Mouse (Mus musculus) liver, postnatal 0 days (tissue): ENCODE measurements at regions not wholly inside any gene's neighbourhood (a gene's known extent, or its start where the extent isn't known, plus 50 kb on each side); places are given as distances from the start of the nearest gene placed in this dataset.

Experiments used
- ATAC-seq: fragments of 200-750 bp; cut with Nextera tagmentation; 2 replicates; pipeline ENCODE4 v1.8.0; 2017; ENCODE audit warnings: mild to moderate bottlenecking, moderate library complexity
- DNase-seq: peaks from one replicate; pipeline ENCODE4 v3.0.0-alpha.2; 2016
- H3K27ac ChIP-seq: fragments of 300-500 bp; sonication (generic); 2 replicates; pipeline ENCODE4 v1.5.1; 2014; ENCODE audit warnings: antibody characterized with exemption, moderate library complexity, mild to moderate bottlenecking, low read depth
- H3K27me3 ChIP-seq: fragments of 300-500 bp; sonication (generic); 2 replicates; pipeline ENCODE4 v1.6.1; 2014; ENCODE audit warnings: low read length, control low read depth, mixed read lengths; ENCODE audit not compliant: insufficient read depth
- H3K36me3 ChIP-seq: fragments of 300-500 bp; sonication (generic); replicated peaks from 2 replicates; pipeline ENCODE4 v1.6.1; 2014; ENCODE audit warnings: mild to moderate bottlenecking, control low read depth, low read length, moderate library complexity, mixed read lengths; ENCODE audit not compliant: insufficient read depth
- H3K4me1 ChIP-seq: fragments of 300-500 bp; sonication (generic); 2 replicates; pipeline ENCODE4 v1.6.1; 2014; ENCODE audit warnings: antibody characterized with exemption, mild to moderate bottlenecking, control low read depth; ENCODE audit not compliant: insufficient read depth
- H3K4me2 ChIP-seq: fragments of 300-500 bp; sonication (generic); 2 replicates; pipeline ENCODE4 v1.6.1; 2014; ENCODE audit warnings: low read depth, mild to moderate bottlenecking, low read length, moderate library complexity, mixed read lengths
- H3K4me3 ChIP-seq: fragments of 300-500 bp; sonication (generic); 2 replicates; pipeline ENCODE4 v1.5.1; 2014; ENCODE audit warnings: low read depth, low read length
- H3K9ac ChIP-seq: fragments of 300-500 bp; sonication (generic); replicated peaks from 2 replicates; pipeline ENCODE4 v1.6.1; 2014; ENCODE audit warnings: mild to moderate bottlenecking, moderate library complexity
- H3K9me3 ChIP-seq: fragments of 300-500 bp; sonication (generic); 2 replicates; pipeline ENCODE4 v1.6.1; 2016; ENCODE audit warnings: mild to moderate bottlenecking, control low read depth, low read length, mixed read lengths
- CTCF ChIP-seq: sonication (generic); IDR thresholded peaks from 2 replicates; pipeline ENCODE4 v1.5.1; 2016; ENCODE audit warnings: antibody characterized with exemption, low read depth
- EP300 ChIP-seq: IDR thresholded peaks from 2 replicates; pipeline ENCODE4 v1.6.1; 2016; ENCODE audit warnings: antibody characterized with exemption, low read depth, mild to moderate bottlenecking
- WGBS: fragments of 180-500 bp; shearing (Covaris S2); extraction: QIAGEN DNeasy Blood & Tissue Kit; methylation state at CpG from one replicate; pipeline ENCODE4 v1.1.7; 2014; ENCODE audit not compliant: insufficient replicate concordance; 5-methylcytosine and 5-hydroxymethylcytosine counted together

DNA sequence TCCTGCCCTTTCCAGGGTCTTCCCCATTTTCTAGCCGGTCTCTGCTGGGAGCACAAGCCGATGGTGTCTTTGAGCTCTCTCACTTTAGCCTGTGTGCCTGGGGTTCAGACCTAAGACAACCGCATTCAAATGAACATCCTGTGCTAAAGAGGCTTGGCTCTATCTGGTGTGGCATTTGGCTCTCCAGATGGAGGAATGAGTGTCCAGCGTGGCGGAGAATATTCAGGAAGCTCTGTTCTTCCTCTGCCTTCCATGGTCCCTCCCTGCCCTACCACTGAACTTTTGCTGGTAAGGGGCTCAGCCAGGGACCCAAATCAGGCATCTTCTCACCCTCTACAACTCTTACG is 68.7 kb upstream of the Nkd1 start:
- no peak overlapping the region for H3K4me3 ChIP-seq
- H3K27me3 ChIP-seq = peaks cover 63% of the 10 kb centered on the region
- no peak overlapping the region for H3K4me2 ChIP-seq
- H3K27ac ChIP-seq = no peak overlapping the region
- DNase-seq = no peak
- TF ChIP-seq CTCF = no peak
- TF ChIP-seq EP300 = no peak
- no peaks in the 10 kb centered on the region for H3K9me3 ChIP-seq
- peaks cover 6% of the 10 kb centered on the region; the same call in 1 of the 2 replicates for H3K4me1 ChIP-seq
- H3K9ac ChIP-seq = no peak overlapping the region
- 52% methylated on average over 6 of the region's 6 CpGs for WGBS
- ATAC-seq = no peak
- no peaks in the 10 kb centered on the region for H3K36me3 ChIP-seq

DNA sequence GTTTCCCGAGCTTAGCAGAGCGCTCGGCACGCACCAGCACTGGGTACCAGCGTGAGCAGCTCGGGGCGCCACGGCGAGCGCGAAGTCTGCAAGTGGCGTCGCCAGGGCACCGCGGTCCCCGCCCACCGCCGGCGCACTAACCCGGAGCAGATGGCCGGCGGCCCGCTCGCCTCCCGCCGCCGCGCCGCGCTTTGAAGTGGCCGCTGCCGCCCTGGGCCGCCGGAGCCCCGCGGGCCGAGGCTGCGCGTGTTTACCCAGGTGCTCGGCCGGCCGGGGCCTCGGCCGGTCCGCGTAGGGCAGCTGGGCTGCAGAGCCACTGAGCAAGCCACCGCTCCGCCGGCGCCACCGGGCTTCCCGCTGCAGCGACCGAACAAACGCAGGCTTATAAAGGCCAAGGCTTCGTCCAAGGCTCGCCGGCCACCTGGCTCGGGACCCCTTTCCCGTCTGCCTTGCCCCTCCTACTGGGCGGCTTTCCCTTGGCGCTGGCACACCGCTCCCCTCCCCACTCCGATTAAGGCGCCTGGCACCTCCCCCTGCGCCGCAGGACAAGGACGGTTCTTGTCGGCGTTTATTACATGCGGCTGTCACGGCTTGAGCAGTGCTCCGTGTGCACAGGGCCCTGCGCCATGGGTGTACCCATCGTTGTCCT is 67.0 kb upstream of the Nkd1 start:
- Histone ChIP-seq H3K4me3 (peak overlapping the region; percentile 45), H3K9ac (no peak overlapping the region), H3K27me3 (peaks cover 59% of the 10 kb centered on the region), H3K4me1 (peaks cover 6% of the 10 kb centered on the region; the same call in 1 of the 2 replicates), H3K36me3 (no peaks in the 10 kb centered on the region), H3K4me2 (peak overlapping the region; percentile 78), H3K27ac (no peak overlapping the region), H3K9me3 (no peaks in the 10 kb centered on the region)
- TF ChIP-seq CTCF = no peak
- TF ChIP-seq EP300 = no peak
- DNase-seq (peak; percentile 42), ATAC-seq (no peak)
- under 1% methylated on average over 60 of the region's 75 CpGs for WGBS

DNA sequence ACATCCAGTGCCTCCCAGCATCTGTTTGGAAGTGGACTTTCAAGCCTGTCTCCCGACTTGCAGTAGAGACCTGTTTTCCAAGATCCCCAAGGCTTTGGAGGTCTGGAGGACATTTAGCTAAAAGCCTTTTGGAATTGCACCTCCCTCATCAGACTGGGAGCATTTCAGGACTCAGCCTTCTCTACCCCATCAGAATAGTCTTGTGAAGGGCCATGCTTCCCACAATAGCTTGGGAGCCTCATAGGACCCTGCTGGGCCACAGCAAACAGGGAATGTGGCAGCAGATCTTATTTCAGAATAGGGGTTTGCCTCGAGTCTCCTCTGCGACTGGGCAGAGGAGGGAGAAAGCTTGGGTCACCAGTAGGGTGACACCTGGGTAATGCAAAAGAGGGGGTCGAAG is 66.2 kb upstream of the Nkd1 start:
- H3K4me3 ChIP-seq = no peak overlapping the region
- WGBS = 9% methylated on average over 4 of the region's 4 CpGs

DNA sequence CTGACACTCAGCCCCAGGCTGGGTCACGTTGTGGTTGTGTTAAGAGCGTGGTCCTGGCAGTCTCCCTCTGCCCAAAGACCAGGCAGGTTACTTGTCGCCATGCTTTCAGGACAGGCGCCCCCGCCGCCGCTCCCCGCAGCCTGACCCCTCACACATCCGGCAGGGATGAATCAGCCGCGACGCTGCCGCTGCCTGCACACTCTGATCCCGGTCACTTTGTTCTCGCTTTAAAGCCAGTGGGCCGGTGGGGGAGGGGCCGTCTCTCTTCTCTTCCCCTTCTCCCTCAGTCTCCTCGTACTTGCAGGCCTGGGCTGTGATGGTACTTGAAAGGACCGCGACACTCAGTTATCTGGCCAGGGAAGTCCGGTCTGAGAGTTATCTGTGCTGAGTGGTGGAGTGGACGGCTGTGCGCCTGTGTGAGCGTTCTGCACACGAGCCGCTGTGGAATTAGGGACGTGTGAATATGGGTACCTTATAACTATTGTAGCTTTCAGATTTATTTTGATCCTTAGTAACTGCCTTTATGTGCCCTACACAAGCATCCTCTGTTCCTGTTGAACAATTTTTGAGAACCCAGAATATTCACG is 65.6 kb upstream of the Nkd1 start:
- no peaks in the 10 kb centered on the region for H3K36me3 ChIP-seq
- ATAC-seq (no peak), DNase-seq (no peak)
- H3K27ac ChIP-seq = no peak overlapping the region
- H3K4me1 ChIP-seq = peaks cover 6% of the 10 kb centered on the region; the same call in 1 of the 2 replicates
- no peak overlapping the region for H3K4me3 ChIP-seq
- no peak overlapping the region for H3K4me2 ChIP-seq
- WGBS = 6% methylated on average over 28 of the region's 28 CpGs
- H3K27me3 ChIP-seq = peaks cover 56% of the 10 kb centered on the region
- H3K9ac ChIP-seq = no peak overlapping the region
- no peaks in the 10 kb centered on the region for H3K9me3 ChIP-seq
- TF ChIP-seq CTCF = no peak
- no peak for TF ChIP-seq EP300

More for the DNA sequence above, 66.2 kb upstream of the Nkd1 start:
- TF ChIP-seq EP300 (no peak), CTCF (no peak)
- H3K27me3 ChIP-seq = peaks cover 59% of the 10 kb centered on the region
- no peak overlapping the region for H3K27ac ChIP-seq
- no peaks in the 10 kb centered on the region for H3K9me3 ChIP-seq
- peaks cover 6% of the 10 kb centered on the region; the same call in 1 of the 2 replicates for H3K4me1 ChIP-seq
- H3K9ac ChIP-seq = no peak overlapping the region
- no peaks in the 10 kb centered on the region for H3K36me3 ChIP-seq
- DNase-seq (no peak), ATAC-seq (no peak)
- H3K4me2 ChIP-seq = peak overlapping the region; percentile 78; the same call in 1 of the 2 replicates

DNA sequence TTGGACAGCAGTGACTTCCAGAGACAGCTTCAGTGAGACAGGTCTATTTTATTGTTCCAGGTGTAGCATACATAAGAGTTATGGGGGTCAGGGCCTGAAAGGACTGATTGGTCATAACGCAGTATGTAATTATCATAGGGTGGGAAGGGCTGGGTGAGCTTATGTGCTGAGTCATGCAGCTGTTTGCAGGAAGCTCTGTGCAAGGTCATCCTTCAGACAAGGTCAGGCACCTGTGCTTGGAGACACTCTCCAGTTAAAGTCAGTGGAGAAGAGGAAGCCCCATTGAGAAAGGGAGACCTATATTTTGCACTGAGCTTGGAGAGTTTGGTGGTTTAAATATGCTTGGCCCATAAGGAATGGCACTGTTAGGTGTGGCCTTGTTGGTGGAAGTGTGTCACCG is 62.0 kb upstream of the Nkd1 start:
- no peak for ATAC-seq
- peaks cover 2% of the 10 kb centered on the region; the same call in 1 of the 2 replicates for H3K4me1 ChIP-seq
- no peaks in the 10 kb centered on the region for H3K36me3 ChIP-seq
- no peak overlapping the region for H3K4me2 ChIP-seq
- 87% methylated on average over 2 of the region's 2 CpGs for WGBS
- DNase-seq = no peak
- H3K27ac ChIP-seq = no peak overlapping the region
- H3K9me3 ChIP-seq = no peaks in the 10 kb centered on the region
- H3K27me3 ChIP-seq = peaks cover 21% of the 10 kb centered on the region
- no peak overlapping the region for H3K4me3 ChIP-seq
- TF ChIP-seq CTCF = no peak
- no peak for TF ChIP-seq EP300
- H3K9ac ChIP-seq = no peak overlapping the region

DNA sequence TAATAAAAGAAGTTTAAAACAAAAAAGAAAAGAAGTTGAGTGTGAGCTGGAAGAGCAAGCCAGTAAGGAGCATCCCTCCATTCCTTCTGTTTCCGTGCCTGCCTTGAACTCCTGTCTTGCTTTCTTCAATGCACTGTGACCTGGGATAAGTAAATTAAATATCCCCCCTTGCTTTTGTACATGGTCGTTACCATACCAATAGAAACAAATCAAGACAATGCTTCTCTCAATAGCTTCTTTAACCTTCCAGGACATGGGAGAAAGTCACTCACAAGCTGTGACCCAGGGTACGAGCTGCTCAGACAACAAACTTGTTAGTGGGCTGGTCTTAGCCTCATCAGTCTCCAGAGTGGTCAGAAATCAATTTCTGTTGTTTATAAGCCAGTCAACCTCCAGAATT is 53.4 kb upstream of the Nkd1 start:
- ATAC-seq (no peak), DNase-seq (no peak)
- no peaks in the 10 kb centered on the region for H3K27me3 ChIP-seq
- no peak overlapping the region for H3K9ac ChIP-seq
- TF ChIP-seq CTCF (no peak), EP300 (no peak)
- no peak overlapping the region for H3K4me2 ChIP-seq
- no peaks in the 10 kb centered on the region for H3K36me3 ChIP-seq
- WGBS = 67% methylated on average over 3 of the region's 3 CpGs
- no peak overlapping the region for H3K4me3 ChIP-seq
- no peaks in the 10 kb centered on the region for H3K9me3 ChIP-seq
- H3K4me1 ChIP-seq = no peaks in the 10 kb centered on the region
- H3K27ac ChIP-seq = no peak overlapping the region
